Mouse (Mus musculus) lung, postnatal 36 days (tissue): ENCODE measurements around the gene Lrrc8c.

ENCODE experiments used
- DNase-seq: peaks from one replicate; pipeline ENCODE4 v3.0.0; 2022; ENCODE audit warnings: mixed read lengths

Lrrc8c gene

DNA sequence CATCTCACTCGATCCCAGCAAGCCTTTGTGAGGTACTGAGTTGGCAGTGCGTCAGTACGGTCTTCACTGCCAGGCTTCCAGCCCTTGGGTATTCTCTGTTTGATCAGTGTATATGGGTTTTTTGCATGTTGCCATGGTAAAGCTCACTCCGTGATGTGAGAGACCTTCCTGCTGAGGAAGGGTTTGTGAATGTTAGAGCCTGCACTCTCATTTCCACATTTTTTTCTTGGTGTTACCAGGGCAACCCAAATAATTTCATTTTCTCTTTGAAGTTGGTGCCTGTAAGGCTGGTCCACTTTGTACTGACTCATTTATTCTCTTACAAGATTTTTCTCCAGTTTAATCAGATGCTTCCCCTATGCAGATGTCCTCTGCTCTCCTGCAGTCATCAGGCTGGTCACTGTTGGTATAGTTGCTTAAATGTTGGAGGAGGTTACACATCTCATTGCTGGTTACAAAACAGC is 38.6 kb downstream of the Lrrc8c start:
- DNase-seq = peak; percentile 39

DNA sequence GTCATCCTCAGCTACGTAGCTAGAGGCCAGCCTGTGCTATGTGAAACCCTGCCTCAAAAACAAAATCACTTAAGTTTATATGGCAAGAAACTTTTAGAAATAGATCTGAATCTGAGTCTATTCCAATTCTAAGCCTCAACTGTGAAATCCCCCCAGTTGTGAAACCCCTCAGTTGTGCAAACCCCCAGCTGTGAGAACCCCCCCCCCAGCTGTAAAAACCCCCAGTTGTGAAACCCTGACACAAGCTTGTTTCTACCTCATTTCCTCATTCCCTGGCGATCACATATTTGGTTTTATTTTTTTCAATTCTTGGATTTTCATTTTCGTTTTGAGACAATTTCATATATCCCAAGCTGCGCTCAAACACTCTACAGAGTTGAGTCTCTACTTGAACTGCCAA is 39.3 kb downstream of the Lrrc8c start:
- DNase-seq = no peak

DNA sequence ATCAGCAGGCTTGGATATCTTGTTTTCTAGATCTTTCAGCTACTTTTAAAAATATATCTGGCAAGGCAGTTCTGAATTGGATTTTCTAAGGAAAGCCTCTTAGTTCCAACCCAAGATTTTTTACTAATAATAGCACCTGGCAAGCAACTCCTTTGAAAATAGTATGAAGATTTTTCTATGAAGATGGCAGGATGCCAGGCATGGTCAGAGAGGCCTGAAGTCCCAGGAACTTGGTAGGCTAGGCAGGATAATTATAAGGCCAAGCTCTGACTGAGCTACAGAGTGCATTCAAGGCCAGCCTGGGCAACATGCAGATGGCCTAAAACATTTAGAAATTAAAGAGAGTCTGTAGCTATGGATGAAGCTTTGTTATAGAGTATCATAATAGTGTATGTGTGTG is 42.7 kb downstream of the Lrrc8c start:
- peak; percentile 33 for DNase-seq

DNA sequence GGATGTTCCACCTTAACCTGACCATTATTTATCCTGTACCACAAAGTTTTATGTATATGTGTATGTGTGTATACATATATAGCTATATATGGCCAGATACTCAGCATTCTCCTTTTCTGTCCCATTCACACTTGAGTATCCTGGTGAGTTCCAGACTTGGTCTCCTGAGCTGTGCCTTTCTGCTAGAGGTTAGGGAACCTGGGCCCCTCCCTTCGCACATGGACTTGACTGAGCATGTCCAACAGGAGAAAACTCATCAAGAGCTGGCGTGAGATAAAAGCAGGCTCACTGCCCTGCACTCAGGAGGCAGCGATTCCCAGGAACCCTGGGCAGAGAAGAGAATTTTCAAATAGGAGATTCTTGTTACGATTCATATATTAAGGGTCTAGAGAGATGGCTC is 45.6 kb downstream of the Lrrc8c start:
- DNase-seq = no peak

DNA sequence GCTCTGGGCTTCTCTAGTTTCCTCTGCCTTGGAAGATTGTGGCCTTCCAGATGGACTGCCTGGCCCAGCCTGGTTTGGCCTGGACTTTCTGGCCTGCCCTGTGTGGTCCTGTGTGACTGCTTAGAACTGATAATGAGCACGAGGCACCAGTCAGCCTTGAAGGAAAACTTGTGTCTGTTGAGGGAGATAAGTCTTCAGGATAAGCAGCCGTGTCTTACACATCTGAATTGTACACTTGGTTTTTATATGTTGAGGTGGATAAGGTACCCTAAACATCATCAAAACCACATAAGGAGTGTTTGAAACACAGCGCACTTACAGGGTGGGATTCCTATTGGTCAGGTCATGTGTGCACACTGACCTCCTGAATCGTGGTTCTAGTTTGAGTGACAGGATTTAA is 46.6 kb downstream of the Lrrc8c start:
- DNase-seq = no peak

DNA sequence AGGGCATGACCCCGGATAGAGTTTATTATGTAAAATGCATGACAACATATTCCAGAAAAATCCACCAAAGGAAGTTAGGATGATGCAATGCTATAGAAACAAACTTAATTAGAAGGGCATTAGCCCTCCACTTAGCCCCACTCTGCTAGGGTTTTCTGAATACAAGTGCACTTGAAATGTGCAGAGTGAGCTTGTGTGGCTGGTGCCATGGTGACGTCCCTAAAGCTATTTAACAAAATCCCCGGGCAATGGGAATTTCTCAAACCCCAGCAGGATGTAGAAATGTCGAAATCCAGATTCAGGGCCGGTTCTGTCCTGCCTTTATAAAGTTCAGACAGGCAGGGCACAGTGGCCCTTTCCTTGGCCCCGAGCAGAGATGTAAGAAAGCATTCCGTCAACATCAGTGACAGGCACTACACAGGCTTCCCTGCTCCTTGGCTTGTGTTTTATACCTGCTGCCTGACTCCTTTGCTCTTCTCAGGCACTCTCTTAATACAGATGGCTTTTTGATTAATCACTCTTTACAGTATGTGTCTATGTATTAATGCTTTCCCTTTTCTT is 47.7 kb downstream of the Lrrc8c start:
- DNase-seq = peak; percentile 72

DNA sequence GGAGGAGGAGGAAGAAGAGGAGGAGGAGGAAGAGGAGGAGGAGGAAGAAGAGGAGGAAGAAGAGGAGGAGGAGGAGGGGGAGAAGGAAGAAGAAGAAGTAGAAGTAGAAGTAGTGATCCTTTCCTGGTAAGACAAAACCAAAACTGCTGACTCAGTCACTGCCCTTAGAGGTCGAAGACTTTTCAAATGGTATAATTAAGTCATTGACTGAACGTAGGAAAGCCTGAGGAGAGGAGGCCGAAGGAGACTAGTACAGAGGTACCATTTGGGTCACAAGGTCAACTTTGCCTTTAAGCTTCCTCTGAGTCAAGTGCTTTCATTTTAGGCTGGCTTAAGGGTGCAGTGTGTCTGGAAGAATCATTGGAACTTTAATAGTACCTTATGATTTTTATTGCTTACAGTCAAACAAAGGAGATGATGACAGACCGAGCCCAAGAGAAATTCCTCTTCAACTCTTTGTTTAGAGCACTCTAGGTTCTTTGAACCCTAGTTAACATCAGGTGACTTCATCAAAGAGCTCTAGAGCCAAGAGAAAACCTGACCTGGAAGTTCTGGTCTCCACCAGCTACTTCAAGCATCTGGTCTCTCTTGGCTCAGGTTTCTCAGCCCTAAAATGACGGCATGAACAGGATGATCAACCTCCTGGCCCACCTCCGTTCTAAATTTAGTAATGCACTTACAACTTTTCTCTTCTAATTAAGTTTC is 49.0 kb downstream of the Lrrc8c start:
- DNase-seq = peak; percentile 25

DNA sequence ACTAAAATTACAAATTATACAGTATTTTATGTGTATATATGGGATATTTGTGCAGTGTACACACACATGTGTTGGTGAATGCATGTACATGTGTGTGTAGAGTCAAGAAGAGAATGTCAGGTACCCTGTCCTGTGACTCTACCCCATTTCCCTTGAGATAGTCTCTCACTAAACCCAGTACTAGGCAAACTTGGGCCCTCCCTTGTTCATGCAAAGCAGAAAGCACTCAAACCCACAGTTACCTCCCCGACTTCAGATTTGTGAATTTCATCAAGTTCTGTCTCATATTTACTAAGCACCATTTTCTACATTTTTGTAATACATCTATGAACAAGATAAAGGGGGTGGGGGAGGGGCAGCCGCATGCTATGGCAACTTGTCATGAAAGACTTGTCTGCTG is 50.0 kb downstream of the Lrrc8c start:
- no peak for DNase-seq

DNA sequence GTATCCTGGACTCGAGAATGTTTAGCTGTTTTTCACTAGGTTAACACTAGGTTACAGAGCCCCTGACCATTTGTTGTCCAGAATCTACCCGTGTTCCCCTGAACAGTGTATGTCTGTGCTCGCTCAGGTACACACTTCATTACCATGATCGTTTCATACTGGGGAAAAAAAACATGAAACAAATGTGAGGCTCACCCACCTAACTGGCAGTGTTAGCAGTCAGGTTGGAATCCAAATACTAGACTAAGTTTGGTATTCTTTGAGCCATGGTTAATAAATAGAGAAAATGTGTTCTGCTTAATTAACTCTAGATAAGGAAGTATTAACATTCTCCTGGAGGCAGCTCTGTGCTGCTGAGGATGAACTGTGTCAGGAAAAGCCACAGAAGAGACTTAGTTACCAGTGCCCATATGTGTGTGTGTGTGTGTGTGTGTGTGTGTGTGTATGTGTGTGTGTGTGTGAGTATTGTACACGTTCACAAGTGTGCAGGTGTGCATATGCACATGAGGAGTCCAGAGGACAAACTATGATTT is 53.0 kb downstream of the Lrrc8c start:
- DNase-seq = no peak

DNA sequence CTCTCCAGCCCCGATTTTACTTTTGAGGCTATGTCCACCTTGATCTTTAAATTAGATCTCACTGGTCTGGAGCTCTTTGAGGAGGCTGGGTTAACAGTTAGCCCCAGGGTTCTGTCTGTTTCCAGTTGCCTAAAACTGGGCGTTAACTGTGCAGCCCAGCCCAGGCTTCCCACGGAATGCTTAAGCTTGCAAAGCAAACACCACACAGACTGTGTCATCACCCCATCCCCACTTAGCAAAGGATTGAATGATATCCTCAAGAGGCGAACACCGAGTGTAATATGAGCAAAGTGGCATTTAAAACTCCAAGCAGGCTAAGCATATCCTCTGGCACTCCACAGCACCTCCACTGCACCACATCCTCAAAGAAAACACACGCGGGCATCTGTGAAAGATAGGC is 53.7 kb downstream of the Lrrc8c start:
- DNase-seq = no peak

DNA sequence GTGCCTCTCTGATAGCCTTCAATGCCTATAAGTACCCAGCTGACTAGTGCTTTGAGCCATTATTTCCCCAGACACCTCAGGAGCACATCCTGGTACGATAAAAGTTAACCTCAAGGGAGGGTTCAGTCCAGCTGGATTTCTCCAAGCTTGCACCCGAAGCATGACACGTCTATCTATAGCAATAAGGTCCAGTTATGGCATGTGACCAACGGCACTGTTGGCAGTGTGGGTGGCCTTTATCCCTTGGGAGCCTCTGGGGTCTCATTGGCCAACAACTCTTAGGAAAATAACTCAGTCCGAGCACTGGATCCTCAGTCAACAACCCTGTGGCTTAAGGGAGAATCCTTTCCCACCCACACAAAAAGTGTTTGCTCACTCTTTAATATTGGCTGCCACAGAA is 55.6 kb downstream of the Lrrc8c start:
- DNase-seq = no peak

DNA sequence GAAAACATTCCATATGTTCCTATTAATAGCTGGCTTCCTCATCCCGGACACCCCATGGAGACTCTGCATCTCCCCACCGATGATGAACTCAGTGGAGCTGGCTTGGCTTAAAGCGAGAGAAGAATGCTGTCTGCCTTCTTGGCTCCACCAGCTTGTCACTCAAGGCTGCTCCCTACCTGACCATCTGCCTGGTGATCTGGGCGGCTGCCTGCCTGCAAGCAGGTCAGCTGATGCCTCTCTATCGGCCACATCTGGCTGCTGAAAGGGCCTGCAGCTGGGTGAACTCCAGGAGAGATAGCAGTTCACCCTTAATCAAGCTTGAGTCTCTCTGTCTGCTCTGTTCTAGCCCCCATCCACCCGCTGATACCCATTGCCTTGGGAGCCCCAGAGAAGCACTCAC is 56.7 kb downstream of the Lrrc8c start:
- no peak for DNase-seq

DNA sequence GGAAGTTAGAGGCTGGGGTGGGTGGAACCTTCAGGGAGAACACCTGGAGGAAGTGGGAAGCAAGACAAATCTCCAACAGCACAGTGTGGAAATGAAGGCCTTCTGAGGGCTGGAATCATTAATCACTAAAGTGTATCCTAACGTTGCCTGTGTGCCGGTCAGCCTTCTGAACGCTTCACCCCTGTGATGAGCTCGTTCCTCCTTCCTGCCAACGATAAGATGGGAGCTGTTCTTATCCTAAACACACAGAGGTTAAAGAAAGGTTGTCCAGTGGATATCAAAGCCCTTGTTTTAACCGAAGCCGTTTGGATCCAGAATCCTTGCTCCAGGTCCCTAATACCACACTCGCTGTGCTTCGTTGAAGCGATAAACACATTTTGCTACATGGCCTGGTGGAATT is 61.7 kb downstream of the Lrrc8c start:
- no peak for DNase-seq

DNA sequence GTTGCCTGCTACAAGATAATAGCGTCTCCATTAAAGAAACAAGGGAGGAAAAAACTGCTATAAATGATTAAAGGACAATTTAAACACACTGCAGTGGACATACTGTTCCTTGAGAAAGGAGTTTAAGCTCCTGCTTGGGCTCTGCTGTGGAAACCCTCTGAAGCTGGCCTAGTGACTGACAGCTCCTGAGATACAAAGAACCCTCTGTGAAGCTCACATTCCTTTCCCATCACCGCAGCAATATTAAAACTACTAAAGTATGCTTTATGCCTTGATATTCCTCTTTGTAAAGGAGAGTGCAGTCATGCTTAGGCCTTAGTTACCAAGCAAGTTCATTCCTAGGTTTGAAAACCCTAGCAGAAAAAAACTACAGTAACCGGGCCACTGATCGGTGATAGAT is 66.7 kb downstream of the Lrrc8c start:
- DNase-seq = no peak

DNA sequence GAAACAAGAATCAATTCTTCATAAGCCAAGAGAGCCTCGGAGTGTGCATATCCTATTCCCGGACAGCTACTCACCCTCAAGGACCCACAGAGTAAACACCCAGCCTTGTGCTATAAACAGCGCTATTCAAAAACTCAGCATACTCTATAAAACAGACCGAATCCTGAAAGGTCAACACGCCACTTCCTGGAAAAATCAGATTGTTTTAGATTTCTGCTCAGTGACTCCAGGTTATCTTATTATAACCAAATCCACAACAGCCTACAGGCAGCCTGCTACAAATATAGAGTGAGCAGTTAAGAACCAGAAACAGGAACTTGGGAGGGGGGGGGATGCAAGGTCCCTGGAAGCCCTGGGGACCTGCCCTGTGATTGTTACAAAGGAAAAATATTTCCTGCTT is 67.5 kb downstream of the Lrrc8c start:
- DNase-seq = peak; percentile 73

DNA sequence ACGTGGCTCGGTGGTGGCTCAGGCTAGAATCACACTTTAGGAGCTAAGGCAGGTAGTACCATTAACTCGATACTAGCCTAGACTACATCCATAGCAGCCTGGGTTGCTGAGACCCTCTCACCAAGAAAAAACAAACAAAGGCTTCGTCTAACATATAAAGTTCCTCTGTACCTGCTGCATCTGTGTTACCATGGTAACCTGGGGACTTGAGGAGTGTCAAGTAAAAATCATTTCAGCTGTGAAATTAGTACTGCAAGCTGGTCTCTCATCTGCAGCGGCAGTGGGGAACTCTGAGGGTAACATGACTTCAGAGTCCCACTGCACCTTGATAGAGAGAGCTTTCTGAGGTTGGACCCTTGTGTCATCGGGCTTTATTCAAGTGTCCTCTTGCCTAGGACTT is 68.3 kb downstream of the Lrrc8c start:
- DNase-seq = no peak

DNA sequence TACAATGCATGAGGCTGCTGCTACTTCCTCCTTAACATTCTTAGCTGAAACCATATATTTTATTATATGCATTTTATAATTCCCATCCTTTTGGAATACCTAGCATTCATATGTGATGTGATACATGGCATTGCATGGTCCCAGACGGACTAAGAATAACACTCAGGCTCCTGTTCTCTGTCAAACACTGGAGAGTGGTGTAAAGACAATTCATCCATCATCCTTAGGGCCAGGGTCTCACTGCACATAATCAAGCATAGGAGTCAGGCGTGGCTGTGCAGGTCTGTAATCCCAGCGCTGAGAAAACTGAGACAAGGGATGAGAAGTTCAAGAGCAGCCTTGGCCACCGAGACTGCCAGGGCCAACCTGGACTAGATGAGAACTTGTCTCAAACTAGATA is 69.5 kb downstream of the Lrrc8c start:
- no peak for DNase-seq

DNA sequence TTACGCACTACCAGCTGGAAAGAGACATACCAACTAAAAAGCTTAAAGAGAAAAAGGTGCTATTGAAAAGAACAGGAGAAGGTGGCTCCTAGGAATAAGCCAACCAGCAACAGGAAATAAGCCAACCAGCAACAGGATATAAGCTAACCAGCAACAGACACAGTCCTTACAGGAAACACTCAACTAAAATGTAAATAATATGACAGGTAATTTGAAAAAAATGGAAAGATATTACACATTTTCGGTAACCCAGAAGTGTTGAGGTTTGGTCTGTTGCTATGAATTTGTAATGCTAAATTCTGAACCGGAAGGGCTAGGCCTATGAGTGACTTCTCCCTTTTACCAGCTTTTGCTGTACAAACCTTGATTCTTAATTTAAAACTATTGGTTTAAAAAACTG is 69.9 kb downstream of the Lrrc8c start:
- DNase-seq = no peak

DNA sequence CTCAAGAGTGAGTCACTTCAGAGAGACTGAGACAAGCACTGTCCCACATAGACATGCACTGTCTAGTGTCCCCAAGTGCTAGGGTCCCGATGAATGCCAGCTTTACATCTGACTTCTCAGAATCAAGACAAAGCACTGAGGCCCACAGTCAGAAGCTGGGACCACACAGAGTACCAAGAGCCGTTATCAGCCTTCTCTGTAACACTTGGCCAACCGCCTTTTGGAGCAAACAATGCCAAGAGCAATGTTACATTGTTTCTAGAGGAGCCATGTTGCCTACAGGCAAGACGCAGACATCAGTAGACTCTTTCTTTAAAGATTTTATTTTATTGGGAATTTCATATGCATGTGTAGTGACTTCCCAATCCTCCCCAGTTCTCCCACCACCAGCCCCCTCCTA is 73.2 kb downstream of the Lrrc8c start:
- no peak for DNase-seq

DNA sequence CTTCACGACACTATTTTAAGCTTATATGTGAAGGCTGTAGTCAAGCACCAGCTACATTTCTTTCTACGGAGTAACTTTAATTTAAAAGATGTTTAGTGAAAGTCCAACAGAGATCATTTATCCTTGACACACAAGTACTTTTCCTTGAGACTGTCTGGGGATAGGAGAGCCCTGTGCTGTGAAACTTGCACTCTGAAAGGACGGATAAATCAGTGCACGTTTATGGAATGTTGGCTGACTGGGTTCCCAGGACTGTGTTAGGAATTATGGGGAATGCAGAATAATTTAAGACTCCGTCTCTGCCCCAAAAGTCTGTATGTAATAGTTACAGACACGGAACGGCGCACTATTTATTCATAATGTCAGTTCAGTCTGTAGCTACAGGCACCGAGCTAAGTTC is 74.4 kb downstream of the Lrrc8c start:
- DNase-seq = no peak

DNA sequence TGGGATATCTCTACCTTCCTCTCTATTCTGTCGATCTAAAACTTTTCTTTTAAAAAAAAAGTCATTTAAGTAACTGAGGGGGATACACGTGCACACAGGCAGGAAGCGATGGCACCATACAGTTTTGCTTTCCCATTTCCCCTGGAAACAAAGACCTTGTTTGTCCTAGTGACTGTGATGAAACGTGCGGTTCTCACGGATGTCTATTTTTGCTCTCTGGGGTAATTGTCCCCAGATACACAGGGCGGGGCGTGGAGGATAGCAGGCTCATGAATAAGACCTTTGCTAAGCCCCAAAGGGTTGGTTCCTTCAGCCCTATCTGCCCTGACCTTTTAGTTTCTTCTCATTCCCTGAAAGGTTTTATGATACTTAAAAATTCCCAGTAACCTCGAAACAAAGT is 79.7 kb downstream of the Lrrc8c start:
- DNase-seq = peak; percentile 80

DNA sequence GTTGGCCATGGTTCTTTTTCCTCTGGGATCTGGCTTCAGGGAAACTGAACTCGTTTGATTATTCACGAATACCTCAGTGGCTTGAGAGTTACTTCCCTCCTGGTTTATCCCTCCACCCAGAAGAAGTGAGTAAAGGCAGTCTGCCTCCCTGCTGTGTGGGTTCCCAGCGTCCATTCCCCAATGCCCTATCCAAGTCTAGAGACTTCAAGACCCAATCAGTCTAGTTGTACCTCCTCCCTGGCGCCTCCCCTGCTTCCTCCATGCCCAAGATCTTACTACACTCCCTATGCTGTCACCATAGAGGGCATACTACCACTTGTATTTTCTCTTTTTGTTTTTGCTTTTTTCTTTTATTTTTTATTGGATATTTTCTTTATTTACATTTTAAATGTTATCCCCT is 80.1 kb downstream of the Lrrc8c start:
- DNase-seq = no peak

DNA sequence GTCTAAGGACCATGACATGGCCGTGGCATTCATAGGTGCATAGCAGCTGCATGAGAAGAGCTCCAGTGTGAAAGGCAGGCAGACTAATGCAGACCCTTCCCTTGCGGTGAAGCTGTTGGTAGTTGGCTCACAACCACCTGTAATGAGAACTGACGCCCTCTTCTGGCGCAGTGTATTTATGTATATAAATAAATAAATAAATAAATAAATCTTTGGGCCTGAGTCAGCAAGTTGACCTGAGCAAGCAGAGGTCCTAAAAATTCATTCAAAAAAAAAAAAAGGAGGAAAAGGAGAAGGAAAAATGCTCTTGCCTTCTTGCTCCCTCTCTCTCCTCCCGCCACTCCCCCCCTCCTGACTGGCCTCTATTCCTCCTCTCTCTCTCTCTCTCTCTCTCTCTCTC is 81.8 kb downstream of the Lrrc8c start:
- peak; percentile 40 for DNase-seq

DNA sequence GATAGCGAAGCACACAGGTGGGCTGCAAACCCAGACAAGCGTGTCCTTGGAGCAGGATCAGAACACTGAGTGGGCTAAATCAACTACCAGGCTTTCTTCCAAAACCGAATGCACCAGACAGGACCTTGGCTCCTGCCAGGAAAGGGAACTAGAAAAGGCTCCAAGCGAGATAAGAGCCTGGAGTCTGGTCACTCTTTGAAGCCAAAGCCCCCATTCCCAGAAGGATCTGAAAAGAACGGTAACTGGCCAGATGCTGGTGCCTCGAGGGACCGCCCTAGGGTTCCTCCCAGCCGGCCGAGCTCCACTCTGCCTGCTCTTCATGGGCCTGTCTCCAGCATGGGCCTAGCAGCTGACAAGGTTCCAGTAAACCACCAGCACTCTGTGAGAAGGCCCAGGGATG is 83.4 kb downstream of the Lrrc8c start:
- no peak for DNase-seq

DNA sequence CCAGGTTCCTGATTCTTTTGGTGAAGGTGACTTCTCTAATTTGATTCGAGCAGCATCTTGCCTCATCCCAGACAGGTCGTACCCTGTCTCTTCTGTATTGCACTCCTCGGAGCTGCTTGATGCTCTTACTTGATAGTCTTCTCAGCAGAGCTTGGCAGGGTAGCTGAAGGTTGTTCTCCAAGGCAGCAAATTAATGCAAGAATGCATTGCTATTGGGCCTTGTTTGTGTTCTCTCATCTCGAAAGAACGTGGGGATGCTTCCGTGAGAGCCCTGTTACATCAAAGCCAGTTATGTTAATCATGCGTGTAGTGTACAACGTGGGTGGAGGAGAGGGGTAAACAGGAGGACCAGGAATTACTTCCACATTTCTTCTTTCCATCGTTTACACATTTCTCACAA is 86.5 kb downstream of the Lrrc8c start:
- DNase-seq = no peak
